Mouse (Mus musculus) spleen, postnatal 10 days (tissue): ENCODE measurements around the gene Tbc1d9b.
"Not testable (repeated sequence)": the region's sequence is repeated elsewhere in the genome, so short reads cannot be mapped to it uniquely, and the experiment has no call there.

Experiments used
- DNase-seq, 2 experiments: peaks; one replicate each; pipeline ENCODE4 v3.0.0; 2021 to 2022; ENCODE audit warnings: low spot score in 2 of 2

Gene Tbc1d9b

GRCm38 (mm10) chr11:50138206-50138822 lies 7.1 kb downstream of the Tbc1d9b start:
- no peak for DNase-seq

GRCm38 (mm10) chr11:50139571-50139970 lies 8.4 kb downstream of the Tbc1d9b start:
- DNase-seq = no peak

GRCm38 (mm10) chr11:50145529-50145928 lies 14.3 kb downstream of the Tbc1d9b start:
- no peak for DNase-seq

- DNase-seq = no peak
Observed at GRCm38 (mm10) chr11:50146121-50146520, 14.9 kb downstream of the Tbc1d9b start.

- no peak for DNase-seq
Observed at GRCm38 (mm10) chr11:50147267-50147957, 16.2 kb downstream of the Tbc1d9b start.

- no peak for DNase-seq
Observed at GRCm38 (mm10) chr11:50147958-50148476, 16.8 kb downstream of the Tbc1d9b start.

GRCm38 (mm10) chr11:50149200-50149599 lies 18.0 kb downstream of the Tbc1d9b start:
- DNase-seq = no peak

- DNase-seq = no peak
Observed at GRCm38 (mm10) chr11:50149603-50150150, 18.5 kb downstream of the Tbc1d9b start.

- no peak for DNase-seq
Observed at GRCm38 (mm10) chr11:50151374-50151773, 20.2 kb downstream of the Tbc1d9b start.

GRCm38 (mm10) chr11:50154166-50154565 lies 23.0 kb downstream of the Tbc1d9b start:
- DNase-seq = no peak

GRCm38 (mm10) chr11:50154777-50155520 lies 23.8 kb downstream of the Tbc1d9b start:
- no peak for DNase-seq

GRCm38 (mm10) chr11:50155785-50156184 lies 24.6 kb downstream of the Tbc1d9b start:
- DNase-seq = no peak

GRCm38 (mm10) chr11:50156725-50157258 lies 25.6 kb downstream of the Tbc1d9b start:
- no peak for DNase-seq

GRCm38 (mm10) chr11:50158346-50158745 lies 27.1 kb downstream of the Tbc1d9b start:
- no peak for DNase-seq

- no peak for DNase-seq
Observed at GRCm38 (mm10) chr11:50159347-50159746, 28.2 kb downstream of the Tbc1d9b start.

- DNase-seq = peak; percentile 64 to 84
Observed at GRCm38 (mm10) chr11:50161578-50162304, 30.5 kb downstream of the Tbc1d9b start.

- peak in 1 of 2 experiments; percentile 14 for DNase-seq
Observed at GRCm38 (mm10) chr11:50162338-50163050, 31.3 kb downstream of the Tbc1d9b start.

GRCm38 (mm10) chr11:50168352-50168751 lies 37.2 kb downstream of the Tbc1d9b start:
- DNase-seq = no peak

GRCm38 (mm10) chr11:50174111-50174729 lies 43.0 kb downstream of the Tbc1d9b start, which contains the start of gene Mrnip:
Gene Mrnip (plus strand): TSS chr11:50174444.
- not testable (repeated sequence) for DNase-seq

GRCm38 (mm10) chr11:50174730-50175187 lies 43.6 kb downstream of the Tbc1d9b start:
- DNase-seq = peak; percentile 98 to 100
